Mouse (Mus musculus): Measurements from ENCODE around the gene Tspyl3. TPM values are rescaled to one million over a fixed set of nuclear protein-coding genes. Genes with fewer than 3 reads are reported as not detected.

Gene Tspyl3
- total and polyA plus RNA-seq, 3 experiments, result 0.27 TPM; not detected in 1

GRCm38 (mm10) chr2:153191242-153191641 lies 34.0 kb downstream of the Tspyl3 start:
- TF ChIP-seq GATA2 (IDR thresholded peaks at IDR 0.05; ENCODE audit: borderline replicate concordance, low read depth, low read length) (no peak), CTCF (IDR thresholded peaks at IDR 0.05; ENCODE audit: low read depth, low read length) (no peak), TAL1 (conservative IDR thresholded peaks at IDR 0.05; ENCODE audit: low read depth, low read length) (no peak)
- Histone ChIP-seq H3K36me3 (replicated peaks) (peaks cover 95% of the 10 kb centered on the region), H3K4me3 (ENCODE audit: low read depth, low read length) (no peak overlapping the region), H3K4me1 (ENCODE audit: insufficient read depth, low read depth, low read length) (peaks cover 38% of the 10 kb centered on the region), H3K27me3 (ENCODE audit: insufficient read depth, low read length) (no peaks in the 10 kb centered on the region), H3K9me3 (replicated peaks) (no peaks in the 10 kb centered on the region)
- ATAC-seq (ENCODE audit: extremely low read depth, insufficient number of reproducible peaks, low FRiP score, poor library complexity, severe bottlenecking), result no peak
- no peak for DNase-seq (ENCODE audit: low spot score)

GRCm38 (mm10) chr2:153187848-153188247 lies 37.4 kb downstream of the Tspyl3 start:
- ATAC-seq (ENCODE audit: extremely low read depth, insufficient number of reproducible peaks, low FRiP score, poor library complexity, severe bottlenecking), result no peak
- Histone ChIP-seq H3K36me3 (replicated peaks) (peaks cover 100% of the 10 kb centered on the region), H3K4me1 (ENCODE audit: insufficient read depth, low read depth, low read length) (peaks cover 19% of the 10 kb centered on the region; the same call in 1 of the 2 replicates), H3K27me3 (ENCODE audit: insufficient read depth, low read length) (no peaks in the 10 kb centered on the region), H3K4me3 (ENCODE audit: low read depth, low read length) (no peak overlapping the region), H3K9me3 (replicated peaks) (no peaks in the 10 kb centered on the region)
- DNase-seq (ENCODE audit: low spot score), result no peak
- no peak for TF ChIP-seq TAL1 (conservative IDR thresholded peaks at IDR 0.05; ENCODE audit: low read depth, low read length)
- TF ChIP-seq GATA2 (IDR thresholded peaks at IDR 0.05; ENCODE audit: borderline replicate concordance, low read depth, low read length), result no peak
- TF ChIP-seq CTCF (IDR thresholded peaks at IDR 0.05; ENCODE audit: low read depth, low read length), result no peak
- no peak for TF ChIP-seq GATA1 (IDR thresholded peaks at IDR 0.05; ENCODE audit: borderline replicate concordance, low read length)
- TF ChIP-seq POLR2AphosphoS5 (IDR thresholded peaks at IDR 0.05; ENCODE audit: insufficient replicate concordance, low read depth, low read length), result no peak

GRCm38 (mm10) chr2:153186176-153186591 lies 39.1 kb downstream of the Tspyl3 start:
- H3K4me3 ChIP-seq (ENCODE audit: low read depth, low read length), result no peak overlapping the region
- no peaks in the 10 kb centered on the region for H3K27me3 ChIP-seq (ENCODE audit: insufficient read depth, low read length)
- DNase-seq (ENCODE audit: low spot score), result no peak
- H3K9me3 ChIP-seq (replicated peaks), result no peaks in the 10 kb centered on the region
- H3K36me3 ChIP-seq (replicated peaks), result peaks cover 99% of the 10 kb centered on the region
- TF ChIP-seq CTCF (IDR thresholded peaks at IDR 0.05; ENCODE audit: low read depth, low read length), result no peak
- peaks cover 10% of the 10 kb centered on the region; the same call in 1 of the 2 replicates for H3K4me1 ChIP-seq (ENCODE audit: insufficient read depth, low read depth, low read length)
- no peak for ATAC-seq (ENCODE audit: extremely low read depth, insufficient number of reproducible peaks, low FRiP score, poor library complexity, severe bottlenecking)

- DNase-seq (ENCODE audit: low spot score), result no peak
- Histone ChIP-seq H3K9me3 (replicated peaks) (no peaks in the 10 kb centered on the region), H3K27me3 (ENCODE audit: insufficient read depth, low read length) (no peaks in the 10 kb centered on the region), H3K36me3 (replicated peaks) (peaks cover 86% of the 10 kb centered on the region), H3K4me3 (ENCODE audit: low read depth, low read length) (no peak overlapping the region), H3K4me1 (ENCODE audit: insufficient read depth, low read depth, low read length) (peaks cover 6% of the 10 kb centered on the region; the same call in 1 of the 2 replicates)
- TF ChIP-seq CTCF (IDR thresholded peaks at IDR 0.05; ENCODE audit: low read depth, low read length), result no peak
- TF ChIP-seq TAL1 (conservative IDR thresholded peaks at IDR 0.05; ENCODE audit: low read depth, low read length), result no peak
- TF ChIP-seq GATA2 (IDR thresholded peaks at IDR 0.05; ENCODE audit: borderline replicate concordance, low read depth, low read length), result no peak
- no peak for TF ChIP-seq GATA1 (IDR thresholded peaks at IDR 0.05; ENCODE audit: borderline replicate concordance, low read length)
- no peak for TF ChIP-seq POLR2AphosphoS5 (IDR thresholded peaks at IDR 0.05; ENCODE audit: insufficient replicate concordance, low read depth, low read length)
- no peak for ATAC-seq (ENCODE audit: extremely low read depth, insufficient number of reproducible peaks, low FRiP score, poor library complexity, severe bottlenecking)
Measured at GRCm38 (mm10) chr2:153179961-153180360, 45.3 kb downstream of the Tspyl3 start.

DNA sequence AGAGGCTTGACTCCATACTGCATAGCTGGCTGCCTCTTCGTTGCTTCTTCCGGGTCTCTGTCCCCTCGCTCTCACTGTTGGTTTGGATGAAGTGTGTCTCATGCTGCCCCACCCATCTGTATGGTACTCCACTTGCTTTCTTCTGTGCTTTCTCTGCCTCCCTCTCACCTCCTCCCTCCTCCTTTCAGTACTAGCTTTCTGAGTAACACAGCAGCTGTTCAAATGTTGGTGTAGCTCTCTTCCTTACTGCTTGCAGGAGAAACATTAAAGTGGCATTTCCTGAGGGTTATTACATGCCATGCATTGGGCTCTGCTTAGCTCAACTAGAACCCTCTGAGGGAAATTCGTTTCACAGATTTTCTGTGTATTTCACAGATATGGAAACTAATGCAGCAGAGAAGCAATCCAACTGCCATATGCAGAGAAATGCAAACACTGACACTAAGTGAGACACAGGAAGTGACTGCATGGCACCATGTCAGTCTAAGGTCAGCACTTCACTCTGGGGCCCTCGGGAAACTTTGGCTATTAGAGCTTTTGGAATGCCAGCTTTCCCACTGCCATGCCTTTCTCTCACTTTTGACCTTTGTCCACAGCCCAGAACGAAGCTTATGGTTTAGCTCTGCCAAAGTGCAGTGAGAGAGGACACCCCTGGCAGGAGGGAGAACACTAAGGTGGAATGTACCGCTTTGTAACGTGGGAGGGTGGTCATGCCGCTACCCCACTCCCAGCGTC lies 45.9 kb downstream of the Tspyl3 start:
- Histone ChIP-seq H3K27me3 (ENCODE audit: insufficient read depth, low read length) (no peaks in the 10 kb centered on the region), H3K36me3 (replicated peaks) (peaks cover 85% of the 10 kb centered on the region), H3K9me3 (replicated peaks) (no peaks in the 10 kb centered on the region), H3K4me1 (ENCODE audit: insufficient read depth, low read depth, low read length) (peaks cover 10% of the 10 kb centered on the region; the same call in 1 of the 2 replicates), H3K4me3 (ENCODE audit: low read depth, low read length) (no peak overlapping the region)
- ATAC-seq (ENCODE audit: extremely low read depth, insufficient number of reproducible peaks, low FRiP score, poor library complexity, severe bottlenecking) (no peak), DNase-seq (ENCODE audit: low spot score) (no peak)
- TF ChIP-seq POLR2AphosphoS5 (IDR thresholded peaks at IDR 0.05; ENCODE audit: insufficient replicate concordance, low read depth, low read length) (no peak), GATA1 (IDR thresholded peaks at IDR 0.05; ENCODE audit: borderline replicate concordance, low read length) (no peak), GATA2 (IDR thresholded peaks at IDR 0.05; ENCODE audit: borderline replicate concordance, low read depth, low read length) (no peak), TAL1 (conservative IDR thresholded peaks at IDR 0.05; ENCODE audit: low read depth, low read length) (no peak), CTCF (IDR thresholded peaks at IDR 0.05; ENCODE audit: low read depth, low read length) (no peak)

DNA sequence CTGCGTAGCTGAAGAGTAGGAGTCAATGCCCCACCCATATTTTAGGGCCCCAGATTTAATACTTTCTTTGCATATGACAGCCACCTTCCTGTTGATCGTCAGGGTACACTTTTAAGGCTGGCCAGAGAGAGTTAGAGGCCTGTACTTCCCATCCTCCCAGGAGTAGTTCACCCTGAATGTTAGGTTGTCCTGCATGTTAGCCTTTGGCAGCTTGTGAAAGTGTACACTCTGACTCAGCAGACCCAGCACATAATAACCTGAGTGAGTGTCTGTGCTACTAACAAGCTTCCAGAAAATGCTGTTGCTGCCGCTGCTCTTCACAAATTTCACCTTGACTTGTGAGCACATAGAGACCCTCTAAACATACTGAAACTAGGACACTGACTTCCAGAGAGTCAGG lies 48.1 kb downstream of the Tspyl3 start:
- H3K4me1 ChIP-seq (ENCODE audit: insufficient read depth, low read depth, low read length), result peaks cover 10% of the 10 kb centered on the region; the same call in 1 of the 2 replicates
- H3K4me3 ChIP-seq (ENCODE audit: low read depth, low read length), result no peak overlapping the region
- ATAC-seq (ENCODE audit: extremely low read depth, insufficient number of reproducible peaks, low FRiP score, poor library complexity, severe bottlenecking) (no peak), DNase-seq (ENCODE audit: low spot score) (no peak)
- H3K9me3 ChIP-seq (replicated peaks), result no peaks in the 10 kb centered on the region
- H3K27me3 ChIP-seq (ENCODE audit: insufficient read depth, low read length), result no peaks in the 10 kb centered on the region
- H3K36me3 ChIP-seq (replicated peaks), result peaks cover 68% of the 10 kb centered on the region
- no peak for TF ChIP-seq GATA1 (IDR thresholded peaks at IDR 0.05; ENCODE audit: borderline replicate concordance, low read length)
